Mouse (Mus musculus) kidney, postnatal 0 days (tissue): ENCODE results near the gene Xrcc5. TPM values are rescaled to one million over a fixed set of nuclear protein-coding genes. Genes with fewer than 3 reads are reported as not detected.

ENCODE experiments used
- ATAC-seq: fragments of 200-750 bp; cut with Nextera tagmentation; replicated peaks from 2 replicates; pipeline ENCODE4 v1.8.0; 2017; ENCODE audit warnings: low read depth, moderate number of reproducible peaks, moderate TSS enrichment, moderate library complexity; ENCODE audit not compliant: low FRiP score
- DNase-seq: peaks from one replicate; pipeline ENCODE4 v3.0.0-alpha.2; 2016; ENCODE audit warnings: low spot score
- H3K27ac ChIP-seq: fragments of 300-500 bp; sonication (generic); 2 replicates; pipeline ENCODE4 v1.5.1; 2014; ENCODE audit warnings: mild to moderate bottlenecking
- H3K27me3 ChIP-seq: fragments of 300-500 bp; sonication (generic); 2 replicates; pipeline ENCODE4 v1.6.1; 2014; ENCODE audit warnings: low read length, mixed read lengths; ENCODE audit not compliant: insufficient read depth
- H3K36me3 ChIP-seq: fragments of 300-500 bp; sonication (generic); 2 replicates; pipeline ENCODE4 v1.6.1; 2014; ENCODE audit warnings: low read length, mixed read lengths; ENCODE audit not compliant: insufficient read depth
- H3K4me1 ChIP-seq: fragments of 300-500 bp; sonication (generic); replicated peaks from 2 replicates; pipeline ENCODE4 v1.6.1; 2014; ENCODE audit warnings: antibody characterized with exemption, low read length, mixed read lengths; ENCODE audit not compliant: insufficient read depth
- H3K4me2 ChIP-seq: fragments of 300-500 bp; sonication (generic); 2 replicates; pipeline ENCODE4 v1.6.1; 2014; ENCODE audit warnings: mild to moderate bottlenecking, low read length, moderate library complexity, mixed read lengths
- H3K4me3 ChIP-seq: fragments of 300-500 bp; sonication (generic); replicated peaks from 2 replicates; pipeline ENCODE4 v1.5.1; 2014; ENCODE audit warnings: low read depth, low read length
- H3K9ac ChIP-seq: fragments of 300-500 bp; sonication (generic); 2 replicates; pipeline ENCODE4 v1.6.1; 2014; ENCODE audit warnings: low read depth, low read length
- H3K9me3 ChIP-seq: fragments of 300-500 bp; sonication (generic); replicated peaks from 2 replicates; pipeline ENCODE4 v1.6.1; 2016; ENCODE audit warnings: low read length, inconsistent platforms, mixed read lengths
- CTCF ChIP-seq: IDR thresholded peaks from 2 replicates; pipeline ENCODE4 v1.5.1; 2016; ENCODE audit warnings: antibody characterized with exemption, low read depth, mild to moderate bottlenecking, moderate library complexity
- WGBS: fragments of 180-500 bp; shearing (Covaris S2); extraction: QIAGEN DNeasy Blood & Tissue Kit; methylation state at CpG from one replicate; pipeline ENCODE4 v1.1.7; 2014; 5-methylcytosine and 5-hydroxymethylcytosine counted together
- polyA plus RNA-seq: library from polyadenylated mRNA; unstranded; fragments of >200 nt; fragmentation: Nextera tagmentation; extraction: Ambion mirVana; gene quantifications from 2 replicates; pipeline ENCODE4 v1.2.1, GENCODE M21; 2015

The Xrcc5 gene
- polyA plus RNA-seq, 1 experiment from 2014 or later = 48.9 TPM

DNA sequence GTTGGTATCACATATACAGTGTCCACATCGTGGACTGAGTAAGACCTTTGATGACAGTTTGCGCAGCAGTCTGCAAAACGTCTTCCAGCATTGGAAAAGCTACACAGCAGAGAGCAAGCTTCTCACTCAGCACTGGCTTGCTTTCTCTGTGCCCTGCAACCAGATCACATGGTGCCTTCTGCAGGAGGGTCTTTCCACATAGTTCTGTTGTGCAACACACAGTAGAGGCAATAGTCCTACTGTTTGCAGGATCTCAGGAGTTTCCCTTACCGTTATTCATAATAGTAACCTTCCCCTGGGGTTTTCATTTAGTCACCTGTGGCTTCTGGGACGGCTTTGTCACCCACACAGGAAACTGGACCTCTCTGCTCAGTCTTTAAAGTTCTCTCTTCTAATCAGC, 13.5 kb downstream of the Xrcc5 start:
- 84% methylated on average over 5 of the region's 5 CpGs for WGBS
- no peak overlapping the region for H3K27ac ChIP-seq
- no peaks in the 10 kb centered on the region for H3K27me3 ChIP-seq
- TF ChIP-seq CTCF = no peak
- no peak overlapping the region for H3K4me2 ChIP-seq
- DNase-seq = no peak
- no peak overlapping the region for H3K9ac ChIP-seq
- no peaks in the 10 kb centered on the region for H3K4me1 ChIP-seq
- no peaks in the 10 kb centered on the region for H3K9me3 ChIP-seq
- ATAC-seq = no peak
- H3K4me3 ChIP-seq = no peak overlapping the region
- H3K36me3 ChIP-seq = peaks cover 29% of the 10 kb centered on the region

GRCm38 (mm10) chr1:72323248-72323647, 16.0 kb downstream of the Xrcc5 start:
- Histone ChIP-seq H3K27ac (no peak overlapping the region), H3K27me3 (no peaks in the 10 kb centered on the region), H3K9ac (no peak overlapping the region), H3K36me3 (peaks cover 28% of the 10 kb centered on the region; the same call in 1 of the 2 replicates), H3K4me2 (no peak overlapping the region), H3K4me3 (no peak overlapping the region), H3K4me1 (no peaks in the 10 kb centered on the region), H3K9me3 (no peaks in the 10 kb centered on the region)
- DNase-seq (no peak), ATAC-seq (no peak)
- WGBS = 82% methylated on average over 4 of the region's 4 CpGs
- TF ChIP-seq CTCF = no peak

DNA sequence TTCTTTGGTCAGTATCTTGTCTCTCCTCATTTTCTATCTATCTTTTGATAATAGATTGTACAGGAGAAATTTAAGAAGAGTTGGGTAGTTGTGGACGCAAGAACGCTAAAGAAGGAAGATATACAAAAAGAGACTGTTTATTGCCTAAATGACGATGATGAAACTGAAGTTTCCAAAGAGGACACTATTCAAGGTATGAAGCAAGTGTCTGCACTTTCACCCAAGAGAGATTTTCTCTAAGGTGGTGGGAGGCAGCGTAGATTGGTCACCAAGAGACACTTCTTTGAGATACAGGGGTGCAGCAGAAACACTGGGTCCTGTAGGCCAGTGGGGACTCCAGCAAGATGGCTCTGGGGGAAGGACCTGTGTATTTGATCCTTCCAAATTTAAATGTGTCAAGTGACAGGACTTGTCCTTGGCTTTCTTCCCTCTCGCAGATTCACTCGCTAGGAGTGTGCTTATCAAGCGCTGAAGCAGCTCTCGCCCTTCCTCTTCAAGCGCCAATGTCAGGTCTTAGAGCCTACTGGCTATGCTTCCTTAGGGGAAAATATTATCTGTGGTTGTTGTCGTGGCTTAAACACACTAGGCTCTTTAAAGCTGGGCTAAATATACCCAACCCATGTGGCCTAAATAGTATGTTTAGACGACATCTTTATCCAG, 19.1 kb downstream of the Xrcc5 start:
- Histone ChIP-seq H3K27me3 (no peaks in the 10 kb centered on the region), H3K36me3 (peaks cover 40% of the 10 kb centered on the region; the same call in 1 of the 2 replicates), H3K27ac (no peak overlapping the region), H3K4me2 (no peak overlapping the region), H3K4me3 (no peak overlapping the region), H3K9ac (no peak overlapping the region), H3K9me3 (no peaks in the 10 kb centered on the region), H3K4me1 (no peaks in the 10 kb centered on the region)
- ATAC-seq (no peak), DNase-seq (no peak)
- 96% methylated on average over 11 of the region's 11 CpGs for WGBS
- no peak for TF ChIP-seq CTCF

- H3K4me2 ChIP-seq = no peak overlapping the region
- DNase-seq (no peak), ATAC-seq (no peak)
- WGBS = 92% methylated on average over 11 of the region's 11 CpGs
- H3K9me3 ChIP-seq = no peaks in the 10 kb centered on the region
- H3K4me1 ChIP-seq = no peaks in the 10 kb centered on the region
- H3K4me3 ChIP-seq = no peak overlapping the region
- no peak for TF ChIP-seq CTCF
- no peaks in the 10 kb centered on the region for H3K27me3 ChIP-seq
- peaks cover 38% of the 10 kb centered on the region for H3K36me3 ChIP-seq
- H3K9ac ChIP-seq = no peak overlapping the region
- no peak overlapping the region for H3K27ac ChIP-seq
Measured at GRCm38 (mm10) chr1:72334807-72335206, 27.6 kb downstream of the Xrcc5 start.

DNA sequence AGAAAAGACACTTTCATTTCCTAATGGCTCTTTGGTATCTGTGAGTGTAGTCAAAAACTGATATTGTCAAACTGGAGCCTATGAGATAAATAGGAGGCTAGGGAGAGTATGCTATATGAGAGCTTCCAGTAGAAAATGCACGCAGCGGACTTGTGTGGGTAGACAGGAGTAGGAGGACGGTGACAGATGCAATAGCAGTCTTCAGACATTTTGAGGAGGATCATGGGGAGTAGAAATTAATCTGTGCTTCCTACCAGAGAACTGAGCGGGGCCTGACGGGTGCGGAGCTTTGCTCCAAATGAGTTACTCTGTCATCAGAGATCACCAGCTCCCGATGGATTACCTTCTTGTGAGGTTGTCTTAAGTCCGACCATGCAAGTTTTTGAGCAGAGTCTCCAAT, 29.6 kb downstream of the Xrcc5 start:
- no peak overlapping the region for H3K27ac ChIP-seq
- no peak for TF ChIP-seq CTCF
- no peaks in the 10 kb centered on the region for H3K27me3 ChIP-seq
- no peak for DNase-seq
- no peaks in the 10 kb centered on the region for H3K9me3 ChIP-seq
- H3K36me3 ChIP-seq = peaks cover 33% of the 10 kb centered on the region
- no peak overlapping the region for H3K4me3 ChIP-seq
- WGBS = 95% methylated on average over 8 of the region's 8 CpGs
- no peak for ATAC-seq
- no peak overlapping the region for H3K9ac ChIP-seq
- H3K4me1 ChIP-seq = no peaks in the 10 kb centered on the region
- H3K4me2 ChIP-seq = no peak overlapping the region

- H3K4me3 ChIP-seq = no peak overlapping the region
- peaks cover 38% of the 10 kb centered on the region for H3K36me3 ChIP-seq
- no peak overlapping the region for H3K9ac ChIP-seq
- no peak for TF ChIP-seq CTCF
- DNase-seq (no peak), ATAC-seq (no peak)
- no peaks in the 10 kb centered on the region for H3K27me3 ChIP-seq
- H3K4me1 ChIP-seq = no peaks in the 10 kb centered on the region
- 93% methylated on average over 5 of the region's 5 CpGs for WGBS
- no peak overlapping the region for H3K27ac ChIP-seq
- no peaks in the 10 kb centered on the region for H3K9me3 ChIP-seq
- no peak overlapping the region for H3K4me2 ChIP-seq
Measured at GRCm38 (mm10) chr1:72338341-72338740, 31.1 kb downstream of the Xrcc5 start.

DNA sequence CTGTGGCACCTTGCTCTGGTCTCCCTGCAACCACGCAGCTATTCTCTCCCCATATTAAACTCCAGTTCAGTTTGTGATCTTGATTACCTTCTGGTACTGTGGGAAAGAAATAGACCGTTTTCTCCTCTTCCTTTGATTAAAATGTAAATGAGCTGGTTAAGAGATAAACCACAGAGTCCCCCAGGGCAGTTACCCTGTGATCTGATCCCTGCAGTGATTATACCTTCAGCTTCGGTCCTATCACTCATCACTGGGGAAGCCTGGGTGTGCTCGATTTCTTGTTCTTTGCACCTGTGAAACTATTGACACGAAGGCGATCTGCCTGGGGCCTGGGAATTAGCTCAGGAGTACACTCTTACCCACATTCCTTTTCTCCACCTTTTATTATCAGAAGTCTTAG, 40.7 kb downstream of the Xrcc5 start:
- Histone ChIP-seq H3K27ac (no peak overlapping the region), H3K4me1 (no peaks in the 10 kb centered on the region), H3K9me3 (no peaks in the 10 kb centered on the region), H3K27me3 (no peaks in the 10 kb centered on the region), H3K36me3 (peaks cover 16% of the 10 kb centered on the region; the same call in 1 of the 2 replicates), H3K9ac (no peak overlapping the region), H3K4me3 (no peak overlapping the region), H3K4me2 (no peak overlapping the region)
- ATAC-seq (no peak), DNase-seq (no peak)
- TF ChIP-seq CTCF = no peak
- WGBS = 67% methylated on average over 6 of the region's 6 CpGs
